11 mouse cellular contexts compared by ENCODE assay signal in the genomic region with DNA sequence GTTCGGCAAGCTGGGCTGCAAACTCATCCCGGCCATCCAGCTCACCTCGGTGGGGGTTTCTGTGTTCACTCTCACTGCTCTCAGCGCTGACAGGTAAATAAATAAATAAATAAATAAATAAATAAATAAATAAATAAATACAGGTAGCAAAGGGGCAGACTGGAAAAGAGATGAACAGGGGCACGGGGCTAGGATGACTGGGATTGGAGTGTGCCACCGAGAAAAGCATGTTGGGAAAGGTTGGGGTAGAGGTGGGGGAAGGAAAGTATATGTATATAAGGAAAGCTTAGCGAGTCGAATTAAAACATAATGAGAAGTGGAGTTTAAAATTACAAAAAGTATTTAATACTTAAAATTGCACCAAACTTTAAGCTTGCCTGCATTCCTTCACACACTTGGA. TPM values are rescaled to one million over a fixed set of nuclear protein-coding genes. Genes with fewer than 3 reads are reported as not detected.
DNase-seq lines count a peak whose midpoint lies in the region; ATAC-seq and TF ChIP-seq lines count a peak whose summit lies in the region.
"Had no signal": no experiment of that assay in that cellular context is flagged by ENCODE, and none has a peak within 500 bp of the region (broad histone marks: within the 10 kb centered on the region; RNA-seq: fewer than 3 reads in every experiment).

No protein-coding gene starts in this region.

- TF ChIP-seq CTCF in E14TG2a.4 (conservative IDR thresholded peaks at IDR 0.05; ENCODE audit: low read length), result no peak
- TF ChIP-seq CTCF in forebrain, postnatal 0 days (IDR thresholded peaks at IDR 0.05; ENCODE audit: low read depth), result no peak

- no peaks in the 10 kb centered on the region for H3K36me3 ChIP-seq in heart, embryonic 13.5 days
- no peaks in the 10 kb centered on the region for H3K36me3 ChIP-seq in E14TG2a.4 (ENCODE audit: insufficient read depth, low read length)
- no peaks in the 10 kb centered on the region for H3K36me3 ChIP-seq in forebrain, postnatal 0 days (ENCODE audit: insufficient read depth)
- no peaks in the 10 kb centered on the region for H3K36me3 ChIP-seq in midbrain, embryonic 10.5 days

- 18% methylated on average over 8 of the region's 8 CpGs for WGBS in heart, embryonic 13.5 days
- 16% methylated on average over 8 of the region's 8 CpGs for WGBS in forebrain, postnatal 0 days
- 25% methylated on average over 8 of the region's 8 CpGs for WGBS in midbrain, embryonic 10.5 days

- peaks cover 22% of the 10 kb centered on the region for H3K27me3 ChIP-seq in heart, embryonic 13.5 days (replicated peaks)
- peaks cover 16% of the 10 kb centered on the region for H3K27me3 ChIP-seq in E14TG2a.4 (ENCODE audit: insufficient read depth, low read length)
- H3K27me3 ChIP-seq in forebrain, postnatal 0 days (ENCODE audit: insufficient read depth, low read length), result no peaks in the 10 kb centered on the region
- peaks cover 23% of the 10 kb centered on the region for H3K27me3 ChIP-seq in midbrain, embryonic 10.5 days (ENCODE audit: low read depth, poor library complexity, severe bottlenecking)

- H3K4me1 ChIP-seq in heart, embryonic 13.5 days, result peaks cover 6% of the 10 kb centered on the region; the same call in 1 of the 2 replicates
- peaks cover 6% of the 10 kb centered on the region for H3K4me1 ChIP-seq in E14TG2a.4 (replicated peaks; ENCODE audit: low read depth, low read length)
- peaks cover 6% of the 10 kb centered on the region; the same call in 1 of the 2 replicates for H3K4me1 ChIP-seq in forebrain, postnatal 0 days (ENCODE audit: insufficient read depth)
- H3K4me1 ChIP-seq in midbrain, embryonic 10.5 days, result peaks cover 9% of the 10 kb centered on the region

- H3K4me2 ChIP-seq in heart, embryonic 13.5 days, result peak overlapping the region; percentile 83
- H3K4me2 ChIP-seq in forebrain, postnatal 0 days (ENCODE audit: low read depth), result peak overlapping the region; percentile 73

- no peaks in the 10 kb centered on the region for H3K9me3 ChIP-seq in heart, embryonic 13.5 days
- H3K9me3 ChIP-seq in E14TG2a.4 (ENCODE audit: low read length), result no peaks in the 10 kb centered on the region
- no peaks in the 10 kb centered on the region for H3K9me3 ChIP-seq in forebrain, postnatal 0 days (ENCODE audit: low read length)
- H3K9me3 ChIP-seq in midbrain, embryonic 10.5 days (replicated peaks), result no peaks in the 10 kb centered on the region

- peak overlapping the region; percentile 61; the same call in 1 of the 2 replicates for H3K9ac ChIP-seq in heart, embryonic 13.5 days
- peak overlapping the region; percentile 10; the same call in 1 of the 2 replicates for H3K9ac ChIP-seq in forebrain, postnatal 0 days

- H3K4me3 ChIP-seq in heart, embryonic 13.5 days, result peak overlapping the region; percentile 53
- H3K4me3 ChIP-seq in E14TG2a.4 (replicated peaks; ENCODE audit: low read length), result peak overlapping the region; percentile 78
- H3K4me3 ChIP-seq in forebrain, postnatal 0 days (ENCODE audit: low read depth, low read length), result peak overlapping the region; percentile 43
- H3K4me3 ChIP-seq in midbrain, embryonic 10.5 days, result peak overlapping the region; percentile 60

- no peak overlapping the region for H3K27ac ChIP-seq in heart, embryonic 13.5 days (replicated peaks)
- H3K27ac ChIP-seq in forebrain, postnatal 0 days (ENCODE audit: low read depth, low read length), result no peak overlapping the region
- H3K27ac ChIP-seq in midbrain, embryonic 10.5 days (replicated peaks), result no peak overlapping the region

- ATAC-seq in heart, embryonic 13.5 days (ENCODE audit: extremely low read depth, insufficient number of reproducible peaks, low FRiP score, low TSS enrichment), result no peak
- no peak for ATAC-seq in forebrain, postnatal 0 days
- no peak for ATAC-seq in CD4-positive, CD25-positive, alpha-beta regulatory T cell, adult 4 months

- no peak for DNase-seq in heart, adult 8-10 months (ENCODE audit: low spot score)
- DNase-seq in forebrain, postnatal 0 days, result peak; percentile 2
- no peak for DNase-seq in midbrain, embryonic 10.5 days (ENCODE audit: low spot score)
- DNase-seq in adrenal gland, adult 18-20 months (ENCODE audit: low spot score in 2 of 2), result no peak
- DNase-seq in gastrocnemius, adult 18-20 months (ENCODE audit: low spot score), result no peak
- DNase-seq: cerebellum, adult 11-12 months; kidney, postnatal 36 days had no signal

RNA-seq across cellular contexts. Expression of a gene that starts 42.6 kb away (rescaled TPM):
- polyA plus RNA-seq in heart, embryonic 13.5 days (2015; fragmentation: Nextera tagmentation; extraction: Ambion mirVana), result not detected in 2 replicates
- not detected for total RNA-seq in heart, adult 8-10 months (2022)
- total RNA-seq in forebrain, postnatal 0 days (2014; rRNA removed), result not detected in 2 replicates
- polyA plus RNA-seq in forebrain, postnatal 0 days (2015; fragmentation: Nextera tagmentation; extraction: Ambion mirVana), result not detected in 2 replicates
- not detected in 2 replicates for polyA plus RNA-seq in midbrain, embryonic 10.5 days (2016; fragmentation: Nextera tagmentation; extraction: Ambion mirVana)
- total RNA-seq in adrenal gland, adult 18-20 months (2021), result not detected
- not detected for polyA plus RNA-seq in CD4-positive, CD25-positive, alpha-beta regulatory T cell, adult 4 months (2017; shearing (Covaris generic))
- total RNA-seq in gastrocnemius, adult 18-20 months (2021), result not detected
- polyA plus RNA-seq: frontal cortex, adult 2 months had no signal

RNA-seq across cellular contexts. Expression of a gene that starts 55.2 kb away (rescaled TPM):
- polyA plus RNA-seq in heart, embryonic 13.5 days (2015; fragmentation: Nextera tagmentation; extraction: Ambion mirVana), result 0.09 and 0.17 TPM in 2 replicates
- under 1 TPM in 1 of 4 experiments, not detected in 3; 0.53 TPM for total RNA-seq in heart, adult 8-10 months (2022)
- 4.3 and 6.9 TPM in 2 replicates for total RNA-seq in forebrain, postnatal 0 days (2014; rRNA removed)
- polyA plus RNA-seq in forebrain, postnatal 0 days (2015; fragmentation: Nextera tagmentation; extraction: Ambion mirVana), result 2.7 and 3.9 TPM in 2 replicates
- polyA plus RNA-seq in midbrain, embryonic 10.5 days (2016; fragmentation: Nextera tagmentation; extraction: Ambion mirVana), result 0.51 and 0.72 TPM in 2 replicates
- total RNA-seq in adrenal gland, adult 18-20 months (2021), result under 1 TPM in 1 of 2 experiments, not detected in 1; 0.29 TPM
- not detected for polyA plus RNA-seq in CD4-positive, CD25-positive, alpha-beta regulatory T cell, adult 4 months (2017; shearing (Covaris generic))
- 1 to 10 TPM; 1.9 to 3.0 TPM for total RNA-seq in gastrocnemius, adult 18-20 months (2021)

RNA-seq across cellular contexts. Expression of a gene that starts 55.3 kb away (rescaled TPM):
- polyA plus RNA-seq in heart, embryonic 13.5 days (2015; fragmentation: Nextera tagmentation; extraction: Ambion mirVana), result 70.3 and 83.6 TPM in 2 replicates
- 10 to 100 TPM; 20.8 to 36.7 (median 29.6) TPM for total RNA-seq in heart, adult 8-10 months (2022)
- 110 and 128 TPM in 2 replicates for total RNA-seq in forebrain, postnatal 0 days (2014; rRNA removed)
- 187 and 197 TPM in 2 replicates for polyA plus RNA-seq in forebrain, postnatal 0 days (2015; fragmentation: Nextera tagmentation; extraction: Ambion mirVana)
- polyA plus RNA-seq in midbrain, embryonic 10.5 days (2016; fragmentation: Nextera tagmentation; extraction: Ambion mirVana), result 181 and 193 TPM in 2 replicates
- 10 to 100 TPM; 47.1 to 54.0 TPM for total RNA-seq in adrenal gland, adult 18-20 months (2021)
- polyA plus RNA-seq in CD4-positive, CD25-positive, alpha-beta regulatory T cell, adult 4 months (2017; shearing (Covaris generic)), result 100 to 1,000 TPM; 103 to 104 TPM
- total RNA-seq in gastrocnemius, adult 18-20 months (2021), result 10 to 100 TPM; 32.4 to 36.6 TPM
